Mouse (Mus musculus) hindbrain, embryonic 10.5 days (tissue): ENCODE data around the gene C1ql4. TPM values are rescaled to one million over a fixed set of nuclear protein-coding genes. Genes with fewer than 3 reads are reported as not detected.
"Not testable (repeated sequence)": the region's sequence is repeated elsewhere in the genome, so short reads cannot be mapped to it uniquely, and the experiment has no call there.

Experiments used
- DNase-seq: peaks from one replicate; pipeline ENCODE4 v3.0.0-alpha.2; 2017; ENCODE audit warnings: low spot score
- H3K27ac ChIP-seq: fragments of 300-500 bp; sonication (generic); 2 replicates; pipeline ENCODE4 v1.5.1; 2016; ENCODE audit warnings: mild to moderate bottlenecking, moderate library complexity
- H3K27me3 ChIP-seq: fragments of 300-500 bp; sonication (generic); 2 replicates; pipeline ENCODE4 v1.6.1; 2016; ENCODE audit warnings: mild to moderate bottlenecking; ENCODE audit not compliant: poor library complexity, insufficient read depth, severe bottlenecking
- H3K36me3 ChIP-seq: fragments of 300-500 bp; sonication (generic); 2 replicates; pipeline ENCODE4 v1.6.1; 2016; ENCODE audit warnings: mild to moderate bottlenecking, moderate library complexity
- H3K4me1 ChIP-seq: fragments of 300-500 bp; sonication (generic); replicated peaks from 2 replicates; pipeline ENCODE4 v1.6.1; 2016; ENCODE audit warnings: mild to moderate bottlenecking
- H3K4me3 ChIP-seq: fragments of 300-500 bp; sonication (generic); 2 replicates; pipeline ENCODE4 v1.5.1; 2016; ENCODE audit warnings: mild to moderate bottlenecking, moderate library complexity
- H3K9me3 ChIP-seq: fragments of 300-500 bp; sonication (generic); 2 replicates; pipeline ENCODE4 v1.6.1; 2016; ENCODE audit warnings: mild to moderate bottlenecking, moderate library complexity
- WGBS: fragments of 180-500 bp; shearing (Covaris S2); methylation state at CpG from one replicate; pipeline ENCODE4 v1.1.7; 2016; 5-methylcytosine and 5-hydroxymethylcytosine counted together
- polyA plus RNA-seq: library from polyadenylated mRNA; unstranded; fragments of >200 nt; fragmentation: Nextera tagmentation; extraction: Ambion mirVana; gene quantifications from 2 replicates; pipeline ENCODE4 v1.2.1, GENCODE M21; 2016

Gene C1ql4
- polyA plus RNA-seq, 1 experiment from 2014 or later, result 8.7 TPM

DNA sequence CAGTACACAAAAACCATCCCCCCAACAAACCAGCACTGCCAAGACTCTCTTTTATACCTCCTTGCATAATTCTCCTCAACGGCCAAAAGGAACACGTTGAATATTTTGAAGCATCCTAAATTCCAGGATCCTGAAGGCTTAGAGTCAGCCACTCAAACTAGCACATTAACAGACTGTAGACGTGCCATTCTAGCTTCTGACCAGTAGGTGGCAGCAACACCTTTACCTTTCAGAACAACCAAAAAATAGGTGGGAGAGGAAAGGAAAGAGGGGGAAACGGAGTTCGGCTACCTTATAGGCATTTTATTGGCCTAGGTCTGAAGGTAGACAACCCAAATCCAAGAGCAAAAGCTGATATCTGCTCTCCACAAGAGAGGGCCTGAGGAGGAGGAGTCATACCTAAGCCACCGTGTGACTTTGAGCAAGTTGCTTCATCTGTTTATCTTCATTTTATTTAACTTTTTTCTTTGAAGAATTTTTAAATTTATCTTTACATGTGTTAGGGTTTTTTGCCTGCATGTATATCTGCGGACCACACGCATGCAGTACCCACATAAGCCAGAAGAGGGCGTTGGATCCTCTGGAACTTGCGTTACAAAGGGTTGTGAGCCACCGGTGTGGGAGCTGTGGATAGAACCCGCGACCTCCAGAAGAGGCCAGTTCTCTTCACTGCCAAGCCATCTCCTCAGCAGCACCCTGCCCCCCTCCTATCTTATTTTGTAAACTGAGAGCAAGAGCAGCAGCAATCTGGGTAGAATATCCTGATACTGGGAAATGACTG lies 38.0 kb downstream of the C1ql4 start:
- H3K27me3 ChIP-seq, result peaks cover 51% of the 10 kb centered on the region
- DNase-seq, result peak; percentile 56
- no peaks in the 10 kb centered on the region for H3K36me3 ChIP-seq
- 34% methylated on average over 13 of the region's 13 CpGs for WGBS
- no peaks in the 10 kb centered on the region for H3K9me3 ChIP-seq
- peaks cover 17% of the 10 kb centered on the region for H3K4me1 ChIP-seq
- H3K27ac ChIP-seq, result no peak overlapping the region
- H3K4me3 ChIP-seq, result no peak overlapping the region

DNA sequence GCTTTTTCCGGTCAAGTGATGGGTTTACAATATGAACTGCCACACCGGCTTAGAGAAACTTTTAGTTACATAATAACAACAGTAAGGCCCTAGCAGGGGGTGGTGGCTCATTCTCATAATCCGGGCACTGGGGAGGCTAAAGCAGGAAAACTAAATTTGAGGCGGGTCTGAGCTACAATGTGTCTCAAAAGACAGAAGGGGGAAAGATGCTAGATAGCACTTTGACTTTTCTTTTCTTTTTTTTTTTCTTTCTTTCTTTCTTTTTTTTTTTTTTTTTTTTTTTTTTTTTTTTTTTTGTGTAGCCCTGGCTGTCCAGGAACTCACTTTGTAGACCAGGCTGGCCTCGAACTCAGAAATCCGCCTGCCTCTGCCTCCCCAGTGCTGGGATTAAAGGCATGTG lies 41.9 kb downstream of the C1ql4 start:
- WGBS, result 84% methylated on average over 6 of the region's 6 CpGs
- not testable (repeated sequence) for H3K36me3 ChIP-seq, DNase-seq, H3K4me3 ChIP-seq, H3K9me3 ChIP-seq, H3K27ac ChIP-seq
- Histone ChIP-seq H3K27me3 (peaks cover 17% of the 10 kb centered on the region), H3K4me1 (peaks cover 10% of the 10 kb centered on the region)

DNA sequence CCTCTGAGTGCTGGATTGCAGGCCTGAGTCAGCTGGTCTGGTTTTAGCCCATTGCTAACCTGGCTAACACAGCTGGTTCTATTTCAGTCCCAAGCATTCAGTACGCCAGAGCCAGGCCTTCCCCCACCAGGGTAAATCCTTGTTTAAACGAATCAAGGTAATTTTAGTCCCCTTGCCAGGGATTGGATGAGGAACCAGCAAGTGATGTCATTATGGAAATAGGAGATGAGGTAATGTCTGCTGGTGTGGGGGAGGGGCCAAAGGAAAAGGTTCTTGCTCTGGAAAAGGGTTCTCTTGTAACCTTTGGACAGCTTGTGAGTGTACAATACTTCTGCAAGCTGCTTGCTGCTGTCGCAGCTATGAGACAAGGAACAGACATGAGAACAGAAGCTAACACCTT lies 42.8 kb downstream of the C1ql4 start:
- Histone ChIP-seq H3K27ac (no peak overlapping the region), H3K4me3 (no peak overlapping the region), H3K27me3 (peaks cover 10% of the 10 kb centered on the region), H3K36me3 (no peaks in the 10 kb centered on the region), H3K9me3 (no peaks in the 10 kb centered on the region), H3K4me1 (peaks cover 10% of the 10 kb centered on the region)
- 72% methylated on average over 3 of the region's 3 CpGs for WGBS
- no peak for DNase-seq

DNA sequence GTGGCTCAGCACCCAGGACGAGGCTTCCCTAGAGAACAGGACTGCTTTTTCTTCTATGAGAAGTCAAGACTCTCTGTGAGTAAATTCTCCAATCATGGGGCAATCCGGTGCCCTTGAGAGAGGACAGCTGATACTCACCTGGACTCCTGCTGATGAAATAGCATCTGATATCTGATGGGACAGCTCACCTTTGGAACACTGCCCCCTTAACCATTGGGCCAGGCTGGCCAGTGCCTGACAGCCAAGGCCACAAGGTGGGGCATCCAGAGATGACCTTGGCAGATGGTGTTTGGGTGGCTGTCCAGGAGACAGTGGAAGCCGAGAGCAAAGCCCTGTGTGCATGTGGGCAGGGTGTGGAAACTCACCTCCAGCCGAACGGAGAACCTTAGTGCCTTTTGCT lies 45.3 kb downstream of the C1ql4 start:
- Histone ChIP-seq H3K27ac (no peak overlapping the region), H3K9me3 (no peaks in the 10 kb centered on the region), H3K4me1 (peaks cover 10% of the 10 kb centered on the region), H3K4me3 (no peak overlapping the region), H3K36me3 (peaks cover 12% of the 10 kb centered on the region), H3K27me3 (peaks cover 10% of the 10 kb centered on the region)
- DNase-seq, result no peak
- 85% methylated on average over 5 of the region's 5 CpGs for WGBS

DNA sequence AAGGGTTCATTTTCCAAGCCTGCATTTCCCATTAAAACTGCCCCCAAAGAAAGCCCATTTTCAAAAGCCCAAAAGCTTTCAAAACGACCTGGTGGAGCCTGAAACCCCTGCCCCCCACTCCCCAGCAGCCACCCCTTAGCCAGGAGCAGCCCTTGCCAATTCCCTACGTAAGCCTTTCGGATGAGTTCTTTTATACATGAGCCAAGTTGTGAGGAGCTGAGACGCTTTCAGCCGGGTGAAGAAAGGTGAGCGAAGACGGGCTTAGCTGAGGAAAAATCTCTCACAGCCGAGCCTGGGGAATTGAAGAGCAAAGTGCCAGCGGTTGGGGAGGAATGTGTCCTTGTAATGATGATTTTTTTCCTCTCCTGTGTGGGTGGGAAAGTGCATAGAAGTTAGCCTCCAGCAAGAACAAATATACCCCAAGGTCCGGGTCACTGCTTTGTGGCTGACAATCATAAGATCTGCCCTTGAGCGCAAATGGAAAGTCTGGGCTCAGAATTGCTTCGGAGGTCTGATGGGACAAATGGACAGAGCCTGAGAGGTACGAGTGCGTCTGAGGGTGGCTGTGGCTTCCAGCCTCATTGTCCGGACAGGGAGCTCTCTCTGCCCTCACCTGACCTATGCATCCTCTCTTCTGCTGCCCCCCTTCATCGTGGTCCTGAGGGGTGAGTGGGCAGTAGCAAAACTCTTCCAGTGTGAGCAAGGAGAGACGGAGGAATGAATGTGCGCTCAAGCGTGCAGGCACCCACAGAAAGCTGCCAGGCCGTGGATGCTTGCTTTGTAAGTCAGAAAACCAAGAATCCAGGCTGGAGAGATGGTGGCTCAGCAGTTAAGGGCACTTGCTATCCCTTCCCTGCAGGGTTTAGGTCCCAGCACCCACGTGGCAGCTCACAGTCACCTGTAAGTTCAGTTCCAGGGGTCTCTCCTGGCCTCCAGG lies 46.4 kb downstream of the C1ql4 start:
- Histone ChIP-seq H3K4me3 (no peak overlapping the region), H3K9me3 (no peaks in the 10 kb centered on the region), H3K27me3 (peaks cover 5% of the 10 kb centered on the region), H3K36me3 (peaks cover 20% of the 10 kb centered on the region), H3K4me1 (peaks cover 10% of the 10 kb centered on the region), H3K27ac (0 out of 2 replicates have a peak overlapping the region, but pooled peaks have one; percentile 24)
- 55% methylated on average over 21 of the region's 21 CpGs for WGBS
- no peak for DNase-seq

DNA sequence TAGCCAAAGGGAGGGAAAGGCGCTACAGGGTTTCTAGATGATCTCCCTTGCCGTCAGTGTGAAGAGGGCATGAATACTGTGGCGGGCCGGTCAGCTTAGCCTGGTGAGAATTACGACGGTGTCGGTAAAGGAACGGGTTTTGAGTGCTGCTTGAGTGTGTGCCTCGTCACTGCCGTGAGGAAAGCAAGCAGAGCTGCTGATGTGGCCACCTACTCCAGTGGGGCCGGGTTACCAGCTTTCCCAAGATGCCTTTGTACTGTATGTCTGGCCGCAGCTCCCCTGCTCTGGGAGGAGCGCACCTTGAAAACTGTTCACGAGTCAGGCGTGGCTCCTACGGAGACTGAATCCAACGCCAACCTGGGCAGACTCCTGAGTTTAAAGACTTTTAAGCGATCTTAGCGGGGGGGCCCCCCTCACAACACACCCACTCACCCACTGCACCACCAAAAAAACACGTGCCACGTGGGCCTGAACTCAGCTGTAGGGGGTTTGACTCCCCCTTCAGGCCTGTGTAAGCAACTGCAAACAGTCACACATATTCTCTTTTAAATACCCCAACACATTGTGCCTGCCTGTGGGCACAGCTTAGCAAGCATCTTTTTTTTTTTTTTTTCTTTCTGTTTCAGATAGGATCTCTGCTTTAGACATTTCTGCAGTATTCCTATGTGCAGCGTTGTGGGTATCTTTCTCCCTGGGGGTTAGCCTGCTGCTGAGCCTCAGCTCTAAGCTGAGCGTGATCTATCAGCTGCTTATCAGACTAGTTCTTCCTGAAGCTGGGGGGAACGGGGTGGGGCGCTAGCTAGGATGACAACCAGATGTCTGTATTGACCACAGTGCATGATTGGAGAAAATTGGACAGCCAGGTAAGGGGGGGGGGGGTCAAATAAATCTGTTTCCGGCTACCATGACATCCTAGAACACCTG lies 47.4 kb downstream of the C1ql4 start:
- no peaks in the 10 kb centered on the region for H3K9me3 ChIP-seq
- peaks cover 10% of the 10 kb centered on the region for H3K4me1 ChIP-seq
- H3K4me3 ChIP-seq, result no peak overlapping the region
- no peak for DNase-seq
- no peak overlapping the region for H3K27ac ChIP-seq
- 70% methylated on average over 26 of the region's 26 CpGs for WGBS
- H3K27me3 ChIP-seq, result peaks cover 5% of the 10 kb centered on the region
- H3K36me3 ChIP-seq, result peaks cover 29% of the 10 kb centered on the region

DNA sequence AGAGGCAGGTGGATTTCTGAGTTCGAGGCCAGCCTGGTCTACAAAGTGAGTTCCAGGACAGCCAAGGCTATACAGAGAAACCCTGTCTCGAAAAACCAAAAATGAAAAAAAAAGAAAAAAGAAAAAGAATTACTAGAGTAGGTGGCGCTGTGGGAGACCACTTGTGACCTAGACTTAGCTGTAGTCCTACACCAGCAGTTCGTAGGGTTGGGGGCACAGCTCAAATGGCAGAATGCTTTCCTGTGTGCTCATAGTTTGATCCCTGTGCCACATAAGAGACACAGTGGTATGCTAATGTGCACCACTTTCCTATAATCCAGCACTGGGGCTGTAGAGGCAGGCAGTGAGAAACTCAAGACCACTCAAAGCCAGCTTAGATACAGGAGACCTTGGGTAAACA lies 48.3 kb downstream of the C1ql4 start:
- DNase-seq, result no peak
- no peak overlapping the region for H3K4me3 ChIP-seq
- 91% methylated on average over 4 of the region's 4 CpGs for WGBS
- H3K36me3 ChIP-seq, result peaks cover 38% of the 10 kb centered on the region
- H3K9me3 ChIP-seq, result no peaks in the 10 kb centered on the region
- H3K27ac ChIP-seq, result no peak overlapping the region
- peaks cover 10% of the 10 kb centered on the region for H3K4me1 ChIP-seq
- H3K27me3 ChIP-seq, result peaks cover 5% of the 10 kb centered on the region

DNA sequence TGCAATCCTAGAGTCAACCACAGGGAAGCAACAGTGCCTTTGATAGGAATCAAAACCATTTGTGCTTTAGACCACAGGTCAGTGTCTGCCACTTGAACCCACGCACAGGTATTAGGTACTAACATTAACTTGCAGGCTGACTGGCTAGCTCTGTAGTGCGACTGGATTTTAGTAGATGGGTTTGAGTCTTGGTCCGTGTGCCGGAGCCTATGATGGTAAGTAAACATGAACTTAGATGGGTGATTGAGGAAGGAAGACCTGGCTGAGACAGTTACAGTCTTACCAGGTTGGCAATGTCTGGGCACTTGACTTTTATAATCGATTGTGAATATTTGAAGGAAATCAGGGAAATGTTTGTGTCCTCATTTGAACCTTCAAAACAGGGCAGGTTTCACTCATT lies 48.8 kb downstream of the C1ql4 start:
- H3K36me3 ChIP-seq, result peaks cover 39% of the 10 kb centered on the region
- H3K4me3 ChIP-seq, result no peak overlapping the region
- WGBS, result 91% methylated on average over 5 of the region's 5 CpGs
- H3K27ac ChIP-seq, result no peak overlapping the region
- no peaks in the 10 kb centered on the region for H3K9me3 ChIP-seq
- H3K4me1 ChIP-seq, result peaks cover 10% of the 10 kb centered on the region
- H3K27me3 ChIP-seq, result peaks cover 5% of the 10 kb centered on the region
- no peak for DNase-seq

DNA sequence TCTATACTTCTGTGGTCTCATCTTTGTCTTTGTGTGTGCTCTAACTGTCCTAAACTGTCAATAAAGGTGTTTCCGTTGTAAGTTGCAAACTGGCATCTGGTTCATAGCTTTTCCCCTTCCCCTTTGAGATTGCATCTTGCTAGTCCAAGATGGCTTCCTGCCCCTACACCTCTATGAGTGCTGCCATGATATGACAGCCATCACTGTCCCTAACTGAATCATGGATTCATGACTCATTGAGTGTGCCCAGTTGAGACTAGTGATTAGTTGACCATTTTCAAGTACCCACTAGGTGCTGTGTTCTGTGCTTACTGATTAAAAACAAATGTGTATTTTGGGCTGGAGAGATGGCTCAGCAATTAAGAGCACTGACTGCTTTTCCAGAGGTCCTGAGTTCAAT lies 49.6 kb downstream of the C1ql4 start:
- Histone ChIP-seq H3K27me3 (peaks cover 5% of the 10 kb centered on the region), H3K9me3 (no peaks in the 10 kb centered on the region), H3K27ac (no peak overlapping the region), H3K36me3 (peaks cover 45% of the 10 kb centered on the region), H3K4me1 (peaks cover 12% of the 10 kb centered on the region), H3K4me3 (no peak overlapping the region)
- no peak for DNase-seq
- 94% methylated on average over 1 of the region's 1 CpGs for WGBS

DNA sequence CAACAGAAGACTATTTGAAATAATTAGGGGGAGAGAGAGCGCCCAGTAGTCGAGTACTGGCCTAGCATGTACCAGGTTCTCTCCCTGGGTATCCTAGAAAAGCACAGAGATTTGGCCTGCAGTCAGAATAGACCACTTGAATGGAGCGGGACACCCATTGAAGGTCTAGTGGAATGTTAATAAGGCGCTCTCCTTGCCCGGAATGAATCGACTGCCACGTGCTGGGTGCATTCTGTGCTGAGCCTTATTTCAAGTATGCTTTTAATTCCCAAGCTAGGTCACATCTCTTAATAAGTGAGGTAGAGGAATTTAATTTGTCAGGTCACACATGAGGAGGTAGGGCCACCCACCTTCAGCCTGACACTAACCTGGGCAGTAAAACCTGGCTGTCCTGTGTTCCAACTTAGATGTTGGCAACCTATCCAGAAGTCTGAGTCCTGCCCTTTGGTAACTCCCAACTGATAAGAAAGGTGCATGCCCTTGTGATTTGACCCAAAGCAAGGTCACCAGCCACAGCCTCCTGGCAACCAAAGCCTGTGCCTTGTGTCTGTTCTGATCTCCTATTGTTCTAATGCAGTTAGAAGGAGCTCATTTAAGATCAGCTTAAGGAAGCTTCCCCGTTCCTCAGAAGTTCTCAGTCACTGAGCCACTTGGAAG lies 51.2 kb downstream of the C1ql4 start:
- WGBS, result 94% methylated on average over 8 of the region's 8 CpGs
- Histone ChIP-seq H3K9me3 (no peaks in the 10 kb centered on the region), H3K4me3 (no peak overlapping the region), H3K27ac (no peak overlapping the region), H3K36me3 (peaks cover 45% of the 10 kb centered on the region), H3K4me1 (peaks cover 23% of the 10 kb centered on the region), H3K27me3 (no peaks in the 10 kb centered on the region; the same call in 1 of the 2 replicates)
- no peak for DNase-seq

DNA sequence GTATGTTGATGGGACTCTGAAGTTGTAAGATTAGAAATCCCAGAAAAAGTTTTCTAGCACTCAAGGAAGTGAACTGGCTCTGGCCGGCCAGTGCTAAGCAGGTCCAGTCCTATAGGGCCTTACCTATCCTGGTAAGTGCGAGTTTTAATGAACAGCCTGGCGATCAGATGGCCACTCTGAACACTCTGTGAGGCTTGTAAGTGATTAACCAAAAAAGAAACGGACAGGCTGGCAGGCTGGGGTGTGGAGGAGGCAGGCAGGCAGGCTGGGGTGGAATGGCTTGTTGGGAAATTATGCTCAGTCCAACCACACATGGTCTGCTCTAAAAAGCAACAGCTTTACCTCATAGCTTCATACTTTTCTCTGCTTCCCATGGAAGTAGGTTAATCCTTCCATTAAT lies 52.2 kb downstream of the C1ql4 start:
- WGBS, result 90% methylated on average over 4 of the region's 4 CpGs
- no peak overlapping the region for H3K4me3 ChIP-seq
- no peak for DNase-seq
- H3K27me3 ChIP-seq, result no peaks in the 10 kb centered on the region
- peaks cover 27% of the 10 kb centered on the region for H3K4me1 ChIP-seq
- no peak overlapping the region for H3K27ac ChIP-seq
- no peaks in the 10 kb centered on the region for H3K9me3 ChIP-seq
- H3K36me3 ChIP-seq, result peaks cover 45% of the 10 kb centered on the region
